Mouse (Mus musculus) spleen, adult 2 months (tissue): ENCODE data around the gene Mgll. TPM values are rescaled to one million over a fixed set of nuclear protein-coding genes. Genes with fewer than 3 reads are reported as not detected.

Source experiments
- DNase-seq, 2 experiments: peaks; one replicate each; pipeline versions ENCODE4 v3.0.0 to v3.0.0-alpha.2; 2012 to 2021; ENCODE audit warnings: low spot score in 2 of 2, low read depth in 1 of 2
- H3K27ac ChIP-seq: fragments of 200-500 bp; 2 replicates; pipeline ENCODE4 v1.5.1; 2012; ENCODE audit warnings: low read length, inconsistent platforms; ENCODE audit not compliant: insufficient read depth
- H3K27me3 ChIP-seq: fragments of 200-500 bp; 2 replicates; pipeline ENCODE4 v1.6.1; 2012; ENCODE audit warnings: mild to moderate bottlenecking, moderate library complexity, low read length, inconsistent platforms; ENCODE audit not compliant: control insufficient read depth, insufficient read depth
- H3K36me3 ChIP-seq: fragments of 200-500 bp; 2 replicates; pipeline ENCODE4 v1.6.1; 2012; ENCODE audit warnings: mild to moderate bottlenecking, low read length, inconsistent platforms; ENCODE audit not compliant: control insufficient read depth, insufficient read depth
- H3K4me1 ChIP-seq: fragments of 200-500 bp; 2 replicates; pipeline ENCODE4 v1.6.1; 2011; ENCODE audit warnings: inconsistent platforms; ENCODE audit not compliant: control insufficient read depth, insufficient read depth, insufficient read length
- H3K4me3 ChIP-seq: fragments of 200-500 bp; 2 replicates; pipeline ENCODE4 v1.5.1; 2011; ENCODE audit warnings: mild to moderate bottlenecking, inconsistent platforms; ENCODE audit not compliant: insufficient read depth, insufficient read length; ENCODE audit errors: extremely low read depth
- CTCF ChIP-seq: fragments of 200-500 bp; IDR thresholded peaks from 2 replicates; pipeline ENCODE4 v1.5.1; 2011; ENCODE audit warnings: mild to moderate bottlenecking, inconsistent platforms; ENCODE audit not compliant: insufficient read depth, insufficient read length, insufficient replicate concordance; ENCODE audit errors: extremely low read depth
- POLR2A ChIP-seq: fragments of 200-500 bp; IDR thresholded peaks from 2 replicates; pipeline ENCODE4 v1.6.1; 2011; ENCODE audit warnings: low read depth, low read length, inconsistent platforms
- whole genome bisulfite sequencing: fragments of 180-500 bp; shearing (Covaris S2); methylation state at CpG from one replicate; pipeline ENCODE4 v1.1.7; 2018; 5-methylcytosine and 5-hydroxymethylcytosine counted together
- polyA plus RNA-seq: library from polyadenylated mRNA; depleted of rRNA; stranded (reverse); fragments of >200 nt; gene quantifications from 2 replicates; pipeline ENCODE4 v1.2.3, GENCODE M21; 2012

The Mgll gene
- polyA plus RNA-seq, 1 experiment: 43.1 TPM

DNA sequence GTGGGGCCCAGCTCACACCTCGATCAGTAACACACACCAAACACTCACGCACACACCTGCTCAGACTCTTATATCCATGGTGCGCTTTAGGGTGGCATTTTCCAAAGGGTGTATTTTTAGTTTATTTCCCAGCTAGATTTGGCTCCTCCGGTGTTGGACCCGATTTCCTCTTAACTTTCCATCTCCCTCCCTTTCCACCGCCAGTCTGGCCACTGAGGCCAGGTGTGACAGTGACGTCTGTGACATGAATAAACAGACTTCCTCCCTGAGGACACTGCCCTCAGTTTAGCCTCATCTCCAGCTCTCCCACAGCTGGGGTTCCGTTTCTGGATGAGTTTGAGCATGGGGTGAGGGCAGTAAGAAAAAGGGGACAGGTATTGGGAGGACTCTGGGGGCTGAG lies 52.8 kb downstream of the Mgll start:
- DNase-seq: no peak
- no peak for TF ChIP-seq CTCF
- TF ChIP-seq POLR2A: no peak
- 55% methylated on average over 8 of the region's 8 CpGs for WGBS
- Histone ChIP-seq H3K27ac (no peak overlapping the region), H3K4me1 (peaks cover 4% of the 10 kb centered on the region; the same call in 1 of the 2 replicates), H3K36me3 (no peaks in the 10 kb centered on the region; the same call in 1 of the 2 replicates), H3K27me3 (no peaks in the 10 kb centered on the region), H3K4me3 (no peak overlapping the region)

DNA sequence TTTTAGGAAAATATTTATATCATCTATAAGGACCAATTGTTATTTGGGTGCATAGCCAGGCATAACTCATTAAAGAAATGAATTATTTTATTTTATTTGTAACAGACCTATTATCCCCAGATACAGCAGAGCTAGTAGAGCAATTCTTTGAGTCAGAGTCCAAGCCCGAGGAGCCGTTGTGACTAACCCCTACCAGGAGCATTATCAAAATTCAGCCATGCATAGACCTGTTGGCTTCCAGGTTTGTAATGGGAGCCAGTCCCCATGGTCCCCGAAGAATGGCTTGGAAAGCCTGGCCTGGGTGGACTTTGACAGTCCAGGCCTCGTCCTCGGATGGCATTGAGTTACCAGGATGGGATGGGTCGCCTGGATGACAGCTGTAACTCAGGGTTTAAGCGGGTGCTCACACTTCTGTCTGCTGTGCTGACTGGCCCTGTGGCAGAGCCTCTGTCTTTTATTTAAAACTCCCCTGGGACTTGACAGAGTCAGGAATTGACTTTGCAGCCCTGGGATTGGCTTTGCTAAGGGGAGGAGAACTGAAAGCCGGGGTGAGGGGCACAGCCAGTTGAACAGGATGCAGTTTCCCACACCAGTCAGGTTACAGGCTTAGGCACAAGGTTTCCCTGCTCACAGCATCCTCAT lies 54.0 kb downstream of the Mgll start:
- DNase-seq: no peak
- WGBS: 75% methylated on average over 8 of the region's 8 CpGs
- Histone ChIP-seq H3K4me1 (peaks cover 4% of the 10 kb centered on the region; the same call in 1 of the 2 replicates), H3K27me3 (no peaks in the 10 kb centered on the region), H3K4me3 (no peak overlapping the region), H3K27ac (no peak overlapping the region), H3K36me3 (no peaks in the 10 kb centered on the region; the same call in 1 of the 2 replicates)
- TF ChIP-seq CTCF (no peak), POLR2A (no peak)

- no peaks in the 10 kb centered on the region for H3K27me3 ChIP-seq
- WGBS: 74% methylated on average over 5 of the region's 5 CpGs
- DNase-seq: no peak
- no peak for TF ChIP-seq CTCF
- H3K4me1 ChIP-seq: peaks cover 4% of the 10 kb centered on the region; the same call in 1 of the 2 replicates
- H3K36me3 ChIP-seq: no peaks in the 10 kb centered on the region; the same call in 1 of the 2 replicates
- no peak overlapping the region for H3K27ac ChIP-seq
- no peak overlapping the region for H3K4me3 ChIP-seq
These were observed 55.5 kb downstream of the Mgll start for GRCm38 (mm10) chr6:88779755-88780154.

GRCm38 (mm10) chr6:88781919-88782318 lies 57.7 kb downstream of the Mgll start:
- Histone ChIP-seq H3K4me1 (no peaks in the 10 kb centered on the region; the same call in 1 of the 2 replicates), H3K4me3 (no peak overlapping the region), H3K36me3 (no peaks in the 10 kb centered on the region), H3K27ac (no peak overlapping the region), H3K27me3 (no peaks in the 10 kb centered on the region)
- no peak for DNase-seq
- WGBS: 94% methylated on average over 4 of the region's 4 CpGs
- TF ChIP-seq POLR2A (no peak), CTCF (no peak)

DNA sequence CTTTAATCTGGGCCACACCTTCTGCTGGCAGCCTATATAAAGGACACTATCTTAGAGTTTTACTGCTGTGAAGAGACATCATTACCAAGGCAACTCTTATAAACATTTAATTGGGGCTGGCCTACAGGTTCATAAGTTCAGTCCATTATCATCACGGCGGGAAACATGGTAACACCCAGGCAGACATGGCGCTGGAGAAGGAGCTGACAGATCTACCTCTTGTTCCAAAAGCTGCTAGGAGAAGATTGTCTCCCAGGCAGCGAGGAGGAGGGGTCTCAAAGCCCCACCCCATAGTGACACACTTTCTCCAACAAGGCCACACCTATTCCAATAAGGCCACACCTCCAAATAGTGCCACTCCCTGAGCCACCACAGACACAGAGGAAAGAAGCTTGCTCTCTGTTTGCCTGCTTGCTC lies 58.8 kb downstream of the Mgll start:
- no peak for TF ChIP-seq CTCF
- no peak for TF ChIP-seq POLR2A
- Histone ChIP-seq H3K36me3 (no peaks in the 10 kb centered on the region), H3K27ac (no peak overlapping the region), H3K4me1 (no peaks in the 10 kb centered on the region; the same call in 1 of the 2 replicates), H3K4me3 (no peak overlapping the region), H3K27me3 (no peaks in the 10 kb centered on the region)
- no peak for DNase-seq
- WGBS: 70% methylated on average over 4 of the region's 4 CpGs

GRCm38 (mm10) chr6:88784691-88785173 lies 60.5 kb downstream of the Mgll start:
- Histone ChIP-seq H3K27me3 (no peaks in the 10 kb centered on the region), H3K27ac (no peak overlapping the region; the same call in 1 of the 2 replicates), H3K36me3 (no peaks in the 10 kb centered on the region), H3K4me3 (no peak overlapping the region), H3K4me1 (no peaks in the 10 kb centered on the region; the same call in 1 of the 2 replicates)
- no peak for DNase-seq
- TF ChIP-seq CTCF: no peak
- TF ChIP-seq POLR2A: no peak
- 85% methylated on average over 7 of the region's 7 CpGs for WGBS

DNA sequence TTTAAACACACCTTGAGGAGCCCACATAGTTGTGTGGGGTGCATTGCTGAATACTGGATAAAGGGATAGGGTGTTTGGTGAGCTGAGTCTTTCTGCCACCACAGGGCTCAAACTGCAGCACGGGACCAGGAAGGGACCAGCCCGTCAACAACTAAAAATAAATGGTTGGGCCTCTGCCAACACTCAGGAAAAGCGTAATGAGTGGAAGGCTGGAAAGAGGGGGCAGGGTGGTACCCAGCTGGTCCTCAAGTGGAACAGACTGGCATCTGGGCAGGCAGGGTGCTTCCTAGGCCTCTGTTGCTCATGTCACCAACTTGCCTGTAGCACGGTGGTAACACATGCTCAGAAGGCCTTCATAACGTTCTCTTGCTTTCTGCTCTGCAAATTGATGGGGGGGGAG lies 61.1 kb downstream of the Mgll start:
- no peaks in the 10 kb centered on the region for H3K36me3 ChIP-seq
- no peak overlapping the region; the same call in 1 of the 2 replicates for H3K27ac ChIP-seq
- no peaks in the 10 kb centered on the region for H3K27me3 ChIP-seq
- 62% methylated on average over 5 of the region's 5 CpGs for WGBS
- H3K4me3 ChIP-seq: no peak overlapping the region
- TF ChIP-seq POLR2A: no peak
- TF ChIP-seq CTCF: no peak
- DNase-seq: no peak
- H3K4me1 ChIP-seq: no peaks in the 10 kb centered on the region; the same call in 1 of the 2 replicates
